Mouse (Mus musculus) kidney, postnatal 36 days (tissue): ENCODE results near the gene Lpp.

Experiments used
- DNase-seq, 2 experiments: peaks; one replicate each; pipeline ENCODE4 v3.0.0; 2021 to 2022; ENCODE audit warnings: mixed read lengths in 2 of 2

Lpp gene

GRCm38 (mm10) chr16:24441338-24441737 is 48.0 kb downstream of the Lpp start:
- no peak for DNase-seq

GRCm38 (mm10) chr16:24442500-24443122 is 49.3 kb downstream of the Lpp start:
- DNase-seq, result no peak

GRCm38 (mm10) chr16:24443123-24443515 is 49.8 kb downstream of the Lpp start:
- no peak for DNase-seq

GRCm38 (mm10) chr16:24443555-24443954 is 50.2 kb downstream of the Lpp start:
- DNase-seq, result no peak

- DNase-seq, result no peak
These were observed 51.5 kb downstream of the Lpp start for GRCm38 (mm10) chr16:24444818-24445217.

GRCm38 (mm10) chr16:24445473-24445872 is 52.2 kb downstream of the Lpp start:
- peak in 1 of 2 experiments; percentile 52 for DNase-seq

GRCm38 (mm10) chr16:24446449-24446848 is 53.1 kb downstream of the Lpp start:
- no peak for DNase-seq

GRCm38 (mm10) chr16:24447666-24448492 is 54.6 kb downstream of the Lpp start:
- no peak for DNase-seq

- no peak for DNase-seq
These were observed 55.2 kb downstream of the Lpp start for GRCm38 (mm10) chr16:24448493-24448845.

- peak; percentile 84 to 90 for DNase-seq
These were observed 56.5 kb downstream of the Lpp start for GRCm38 (mm10) chr16:24449806-24450205.

GRCm38 (mm10) chr16:24450256-24450655 is 56.9 kb downstream of the Lpp start:
- DNase-seq, result no peak

- DNase-seq, result no peak
These were observed 57.8 kb downstream of the Lpp start for GRCm38 (mm10) chr16:24451123-24451522.

GRCm38 (mm10) chr16:24453536-24453935 is 60.2 kb downstream of the Lpp start:
- no peak for DNase-seq

- DNase-seq, result no peak
These were observed 61.2 kb downstream of the Lpp start for GRCm38 (mm10) chr16:24454493-24454892.

- DNase-seq, result no peak
These were observed 62.1 kb downstream of the Lpp start for GRCm38 (mm10) chr16:24455361-24455855.

GRCm38 (mm10) chr16:24463842-24464241 is 70.5 kb downstream of the Lpp start:
- no peak for DNase-seq

GRCm38 (mm10) chr16:24464436-24464835 is 71.1 kb downstream of the Lpp start:
- peak in 1 of 2 experiments; percentile 72 for DNase-seq

GRCm38 (mm10) chr16:24465633-24466032 is 72.3 kb downstream of the Lpp start:
- peak; percentile 74 to 83 for DNase-seq

GRCm38 (mm10) chr16:24467544-24468290 is 74.4 kb downstream of the Lpp start:
- DNase-seq, result no peak

- peak; percentile 46 to 79 for DNase-seq
These were observed 76.0 kb downstream of the Lpp start for GRCm38 (mm10) chr16:24469313-24469712.

- peak in 1 of 2 experiments; percentile 73 for DNase-seq
These were observed 77.3 kb downstream of the Lpp start for GRCm38 (mm10) chr16:24470601-24471000.

- no peak for DNase-seq
These were observed 77.7 kb downstream of the Lpp start for GRCm38 (mm10) chr16:24471029-24471428.

- no peak for DNase-seq
These were observed 78.5 kb downstream of the Lpp start for GRCm38 (mm10) chr16:24471801-24472200.
